In the genomic region with DNA sequence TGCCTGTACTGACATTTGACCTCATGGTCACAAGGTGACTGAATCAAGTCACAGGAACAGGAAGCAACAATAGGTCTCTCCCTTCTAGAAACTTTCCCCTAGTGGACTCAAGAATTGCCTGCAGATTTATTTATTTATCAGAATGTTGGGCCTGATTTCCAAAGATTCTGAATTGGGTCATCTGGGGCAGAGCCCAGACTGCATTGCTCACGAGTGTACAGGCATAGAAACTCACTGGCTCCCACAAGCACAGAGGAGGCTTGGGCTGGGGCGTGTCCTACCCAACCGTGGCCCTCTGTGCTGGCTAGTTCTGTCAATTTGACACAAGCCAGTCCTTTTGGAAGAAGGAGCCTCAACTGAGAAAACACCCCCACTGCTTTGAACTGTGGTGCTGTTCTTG, we compare ENCODE assay signal across 14 mouse cellular contexts. TPM values are rescaled to one million over a fixed set of nuclear protein-coding genes. Genes with fewer than 3 reads are reported as not detected.
DNase-seq lines count a peak whose midpoint lies in the region; ATAC-seq and TF ChIP-seq lines count a peak whose summit lies in the region.
"Had no signal": no experiment of that assay in that cellular context is flagged by ENCODE, and none has a peak within 500 bp of the region (broad histone marks: within the 10 kb centered on the region; RNA-seq: fewer than 3 reads in every experiment).

No protein-coding gene starts in this region.

- no peaks in the 10 kb centered on the region for H3K4me1 ChIP-seq in lung, adult 2 months (ENCODE audit: control insufficient read depth, insufficient read depth, low read length)
- no peaks in the 10 kb centered on the region for H3K4me1 ChIP-seq in midbrain, embryonic 14.5 days (ENCODE audit: control insufficient read depth, insufficient read depth, low read length)
- H3K4me1 ChIP-seq in limb, embryonic 10.5 days: peaks cover 18% of the 10 kb centered on the region

- no peak overlapping the region for H3K27ac ChIP-seq in midbrain, embryonic 14.5 days (replicated peaks; ENCODE audit: low read depth, low read length)
- H3K27ac ChIP-seq in limb, embryonic 10.5 days: no peak overlapping the region
- H3K27ac ChIP-seq: embryonic facial prominence, embryonic 13.5 days; liver, embryonic 12.5 days had no signal

- peak; percentile 50 for DNase-seq in adrenal gland, postnatal 14 days
- no peak for DNase-seq in adrenal gland, postnatal 25 days
- peak; percentile 38 to 51 for DNase-seq in lung, adult 18-20 months
- DNase-seq in lung, adult 2 months: no peak
- DNase-seq in fibroblast of lung, adult 2 months (ENCODE audit: low read depth): peak; percentile 91
- DNase-seq in midbrain, embryonic 14.5 days: no peak
- DNase-seq in limb, embryonic 10.5 days (ENCODE audit: low spot score): no peak
- DNase-seq: cerebellum, postnatal 14 days; kidney, postnatal 10 days; layer of hippocampus, adult 9-11 months had no signal

- H3K9me3 ChIP-seq in midbrain, embryonic 14.5 days (ENCODE audit: control insufficient read depth, low read length): no peaks in the 10 kb centered on the region
- H3K9me3 ChIP-seq in limb, embryonic 10.5 days (replicated peaks): no peaks in the 10 kb centered on the region
- H3K9me3 ChIP-seq: embryonic facial prominence, embryonic 13.5 days; liver, embryonic 12.5 days had no signal

- TF ChIP-seq CTCF in lung, adult 2 months (IDR thresholded peaks at IDR 0.05; ENCODE audit: insufficient read depth, low read length): no peak

- 41% methylated on average over 3 of the region's 3 CpGs for WGBS in lung, adult 2 months
- WGBS in midbrain, embryonic 14.5 days: 63% methylated on average over 3 of the region's 3 CpGs
- 22% methylated on average over 3 of the region's 3 CpGs for WGBS in limb, embryonic 10.5 days

- no peak overlapping the region for H3K4me3 ChIP-seq in lung, adult 2 months (replicated peaks; ENCODE audit: extremely low read depth, low read depth, low read length)
- H3K4me3 ChIP-seq in midbrain, embryonic 14.5 days (replicated peaks; ENCODE audit: low read depth, low read length): no peak overlapping the region
- no peak overlapping the region for H3K4me3 ChIP-seq in limb, embryonic 10.5 days
- H3K4me3 ChIP-seq: embryonic facial prominence, embryonic 13.5 days; liver, embryonic 12.5 days had no signal

- TF ChIP-seq POLR2A in lung, adult 2 months (IDR thresholded peaks at IDR 0.05; ENCODE audit: borderline replicate concordance, extremely low read depth, low read depth, low read length): no peak

- no peaks in the 10 kb centered on the region for H3K27me3 ChIP-seq in midbrain, embryonic 14.5 days (ENCODE audit: control insufficient read depth, insufficient read depth, low read length)
- H3K27me3 ChIP-seq in limb, embryonic 10.5 days (ENCODE audit: low read depth, poor library complexity, severe bottlenecking): no peaks in the 10 kb centered on the region
- H3K27me3 ChIP-seq: embryonic facial prominence, embryonic 13.5 days; liver, embryonic 12.5 days had no signal

- H3K36me3 ChIP-seq in midbrain, embryonic 14.5 days (ENCODE audit: control insufficient read depth, insufficient read depth, low read length): no peaks in the 10 kb centered on the region
- H3K36me3 ChIP-seq in limb, embryonic 10.5 days: no peaks in the 10 kb centered on the region
- H3K36me3 ChIP-seq: embryonic facial prominence, embryonic 13.5 days; liver, embryonic 12.5 days had no signal

- H3K4me2 ChIP-seq in midbrain, embryonic 14.5 days (ENCODE audit: low read length): no peak overlapping the region
- H3K4me2 ChIP-seq: embryonic facial prominence, embryonic 13.5 days; liver, embryonic 12.5 days had no signal

- no peak overlapping the region for H3K9ac ChIP-seq in midbrain, embryonic 14.5 days (replicated peaks; ENCODE audit: low read length)
- H3K9ac ChIP-seq: embryonic facial prominence, embryonic 13.5 days; liver, embryonic 12.5 days had no signal

- ATAC-seq in neutrophil, adult 5-6 weeks (ENCODE audit: extremely low read depth, insufficient number of reproducible peaks, low FRiP score, poor library complexity, severe bottlenecking): 0 out of 2 replicates have a peak, but pooled peaks have one; percentile 26
- no peak for ATAC-seq in midbrain, embryonic 14.5 days (ENCODE audit: low FRiP score, low TSS enrichment)
- ATAC-seq: inflammation-experienced regulatory T-cells, adult 6 months; liver, embryonic 12.5 days had no signal

RNA-seq across cellular contexts. Expression of gene Hmgn2, which starts 26.9 kb away (rescaled TPM):
- 325 and 351 TPM in 2 replicates for total RNA-seq in adrenal gland, postnatal 14 days (2021)
- total RNA-seq in adrenal gland, postnatal 25 days (2021): 391 and 425 TPM in 2 replicates
- polyA plus RNA-seq in lung, adult 2 months (2012; rRNA removed): 14.6 and 28.9 TPM in 2 replicates
- total RNA-seq in neutrophil, adult 5-6 weeks (2017): 290 and 299 TPM in 2 replicates
- polyA plus RNA-seq in midbrain, embryonic 14.5 days (2014; fragmentation: Nextera tagmentation; extraction: Ambion mirVana): 1,199 and 1,387 TPM in 2 replicates
- polyA plus RNA-seq in limb, embryonic 10.5 days (2016; fragmentation: Nextera tagmentation; extraction: Ambion mirVana): 2,670 and 2,950 TPM in 2 replicates

RNA-seq across cellular contexts. Expression of gene Rps6ka1, which starts 54.0 kb away (rescaled TPM):
- total RNA-seq in adrenal gland, postnatal 14 days (2021): 17.9 and 19.9 TPM in 2 replicates
- total RNA-seq in adrenal gland, postnatal 25 days (2021): 14.7 and 21.3 TPM in 2 replicates
- polyA plus RNA-seq in lung, adult 2 months (2012; rRNA removed): 57.2 and 65.6 TPM in 2 replicates
- 67.3 and 80.3 TPM in 2 replicates for total RNA-seq in neutrophil, adult 5-6 weeks (2017)
- 18.8 and 22.0 TPM in 2 replicates for polyA plus RNA-seq in midbrain, embryonic 14.5 days (2014; fragmentation: Nextera tagmentation; extraction: Ambion mirVana)
- polyA plus RNA-seq in limb, embryonic 10.5 days (2016; fragmentation: Nextera tagmentation; extraction: Ambion mirVana): 52.1 and 53.3 TPM in 2 replicates

RNA-seq across cellular contexts. Expression of gene Dhdds, which starts 59.1 kb away (rescaled TPM):
- 32.1 and 35.2 TPM in 2 replicates for total RNA-seq in adrenal gland, postnatal 14 days (2021)
- total RNA-seq in adrenal gland, postnatal 25 days (2021): 45.2 and 55.0 TPM in 2 replicates
- polyA plus RNA-seq in lung, adult 2 months (2012; rRNA removed): 21.6 and 28.4 TPM in 2 replicates
- total RNA-seq in neutrophil, adult 5-6 weeks (2017): 15.6 and 16.6 TPM in 2 replicates
- 46.6 and 48.2 TPM in 2 replicates for polyA plus RNA-seq in midbrain, embryonic 14.5 days (2014; fragmentation: Nextera tagmentation; extraction: Ambion mirVana)
- 41.8 and 41.9 TPM in 2 replicates for polyA plus RNA-seq in limb, embryonic 10.5 days (2016; fragmentation: Nextera tagmentation; extraction: Ambion mirVana)

Comparison
In these comparisons a context has a peak if more than half of its experiments do, and no peak if none do; other contexts are left out.
1. DNase-seq: peak in adrenal gland, postnatal 14 days (single experiment), lung, adult 18-20 months (2 of 2) and fibroblast of lung, adult 2 months (single experiment); none in adrenal gland, postnatal 25 days (single experiment), lung, adult 2 months (single experiment), midbrain, embryonic 14.5 days (single experiment) and limb, embryonic 10.5 days (single experiment).